Mouse (Mus musculus): ENCODE measurements around the gene Pde4c. TPM values are rescaled to one million over a fixed set of nuclear protein-coding genes. Genes with fewer than 3 reads are reported as not detected.

Pde4c gene
- polyA plus RNA-seq, 1 experiment from 2014 or later, result 0.16 TPM

GRCm38 (mm10) chr8:70792700-70793099, 69.2 kb downstream of the Pde4c start:
- H3K36me3 ChIP-seq (ENCODE audit: control insufficient read depth, insufficient read depth, low read length), result no peaks in the 10 kb centered on the region
- peak overlapping the region; percentile 54 for H3K9ac ChIP-seq (ENCODE audit: low read length)
- H3K4me3 ChIP-seq (ENCODE audit: low read depth, low read length), result peak overlapping the region; percentile 46
- no peaks in the 10 kb centered on the region for H3K9me3 ChIP-seq (ENCODE audit: control insufficient read depth, low read length)
- H3K27ac ChIP-seq (ENCODE audit: low read depth, low read length), result peak overlapping the region; percentile 79
- H3K4me2 ChIP-seq, result peak overlapping the region; percentile 77
- H3K27me3 ChIP-seq (ENCODE audit: control insufficient read depth, insufficient read depth, low read length), result peaks cover 3% of the 10 kb centered on the region
- H3K4me1 ChIP-seq (ENCODE audit: control insufficient read depth, insufficient read depth, low read length), result peaks cover 28% of the 10 kb centered on the region
- ATAC-seq (ENCODE audit: low FRiP score) (no peak; the same call in 1 of the 2 replicates), DNase-seq (ENCODE audit: low spot score, missing footprints) (no peak)
- under 1% methylated on average over 20 of the region's 20 CpGs for WGBS

- no peak overlapping the region for H3K9ac ChIP-seq (ENCODE audit: low read length)
- H3K4me3 ChIP-seq (ENCODE audit: low read depth, low read length), result no peak overlapping the region
- H3K36me3 ChIP-seq (ENCODE audit: control insufficient read depth, insufficient read depth, low read length), result no peaks in the 10 kb centered on the region
- H3K27ac ChIP-seq (ENCODE audit: low read depth, low read length), result no peak overlapping the region
- no peaks in the 10 kb centered on the region for H3K9me3 ChIP-seq (ENCODE audit: control insufficient read depth, low read length)
- WGBS, result 88% methylated on average over 2 of the region's 2 CpGs
- DNase-seq (ENCODE audit: low spot score, missing footprints), result no peak
- ATAC-seq (ENCODE audit: low FRiP score), result no peak
- H3K4me2 ChIP-seq, result no peak overlapping the region
- peaks cover 25% of the 10 kb centered on the region for H3K4me1 ChIP-seq (ENCODE audit: control insufficient read depth, insufficient read depth, low read length)
- peaks cover 18% of the 10 kb centered on the region for H3K27me3 ChIP-seq (ENCODE audit: control insufficient read depth, insufficient read depth, low read length)
Measured at GRCm38 (mm10) chr8:70794215-70794614, 70.7 kb downstream of the Pde4c start.

GRCm38 (mm10) chr8:70795370-70795769, 71.8 kb downstream of the Pde4c start:
- H3K9me3 ChIP-seq (ENCODE audit: control insufficient read depth, low read length), result no peaks in the 10 kb centered on the region
- H3K27me3 ChIP-seq (ENCODE audit: control insufficient read depth, insufficient read depth, low read length), result peaks cover 28% of the 10 kb centered on the region
- H3K4me1 ChIP-seq (ENCODE audit: control insufficient read depth, insufficient read depth, low read length), result peaks cover 25% of the 10 kb centered on the region
- H3K9ac ChIP-seq (ENCODE audit: low read length), result no peak overlapping the region
- H3K4me3 ChIP-seq (ENCODE audit: low read depth, low read length), result no peak overlapping the region
- no peak overlapping the region for H3K27ac ChIP-seq (ENCODE audit: low read depth, low read length)
- WGBS, result 80% methylated on average over 2 of the region's 2 CpGs
- no peaks in the 10 kb centered on the region for H3K36me3 ChIP-seq (ENCODE audit: control insufficient read depth, insufficient read depth, low read length)
- no peak for ATAC-seq (ENCODE audit: low FRiP score)
- DNase-seq (ENCODE audit: low spot score, missing footprints), result no peak
- no peak overlapping the region for H3K4me2 ChIP-seq

- peak; percentile 5 for ATAC-seq (ENCODE audit: low FRiP score)
- peak overlapping the region; percentile 60 for H3K9ac ChIP-seq (ENCODE audit: low read length)
- peak overlapping the region; percentile 82 for H3K4me2 ChIP-seq
Measured at GRCm38 (mm10) chr8:70796403-70797080, 73.0 kb downstream of the Pde4c start.

GRCm38 (mm10) chr8:70797081-70798070, 73.9 kb downstream of the Pde4c start:
- H3K27me3 ChIP-seq (ENCODE audit: control insufficient read depth, insufficient read depth, low read length), result peaks cover 28% of the 10 kb centered on the region
- H3K4me1 ChIP-seq (ENCODE audit: control insufficient read depth, insufficient read depth, low read length), result peaks cover 18% of the 10 kb centered on the region

More at GRCm38 (mm10) chr8:70796403-70797080, 73.0 kb downstream of the Pde4c start:
- DNase-seq (ENCODE audit: low spot score, missing footprints), result no peak
- Histone ChIP-seq H3K9me3 (ENCODE audit: control insufficient read depth, low read length) (no peaks in the 10 kb centered on the region), H3K4me1 (ENCODE audit: control insufficient read depth, insufficient read depth, low read length) (peaks cover 20% of the 10 kb centered on the region), H3K27ac (ENCODE audit: low read depth, low read length) (no peak overlapping the region), H3K36me3 (ENCODE audit: control insufficient read depth, insufficient read depth, low read length) (no peaks in the 10 kb centered on the region), H3K27me3 (ENCODE audit: control insufficient read depth, insufficient read depth, low read length) (peaks cover 28% of the 10 kb centered on the region), H3K4me3 (ENCODE audit: low read depth, low read length) (peak overlapping the region; percentile 47)
- WGBS, result under 1% methylated on average over 48 of the region's 54 CpGs

GRCm38 (mm10) chr8:70798281-70798680, 74.8 kb downstream of the Pde4c start:
- peaks cover 9% of the 10 kb centered on the region for H3K4me1 ChIP-seq (ENCODE audit: control insufficient read depth, insufficient read depth, low read length)
- no peak overlapping the region for H3K27ac ChIP-seq (ENCODE audit: low read depth, low read length)
- H3K4me3 ChIP-seq (ENCODE audit: low read depth, low read length), result peak overlapping the region; percentile 47; the same call in 1 of the 2 replicates
- ATAC-seq (ENCODE audit: low FRiP score) (no peak), DNase-seq (ENCODE audit: low spot score, missing footprints) (no peak)
- H3K4me2 ChIP-seq, result peak overlapping the region; percentile 82
- peaks cover 32% of the 10 kb centered on the region for H3K27me3 ChIP-seq (ENCODE audit: control insufficient read depth, insufficient read depth, low read length)
- no peaks in the 10 kb centered on the region for H3K9me3 ChIP-seq (ENCODE audit: control insufficient read depth, low read length)
- H3K36me3 ChIP-seq (ENCODE audit: control insufficient read depth, insufficient read depth, low read length), result no peaks in the 10 kb centered on the region
- 15% methylated on average over 15 of the region's 15 CpGs for WGBS
- no peak overlapping the region for H3K9ac ChIP-seq (ENCODE audit: low read length)

More at GRCm38 (mm10) chr8:70797081-70798070, 73.9 kb downstream of the Pde4c start:
- Histone ChIP-seq H3K4me2 (peak overlapping the region; percentile 82), H3K36me3 (ENCODE audit: control insufficient read depth, insufficient read depth, low read length) (no peaks in the 10 kb centered on the region), H3K9ac (ENCODE audit: low read length) (peak overlapping the region; percentile 60), H3K9me3 (ENCODE audit: control insufficient read depth, low read length) (no peaks in the 10 kb centered on the region), H3K27ac (ENCODE audit: low read depth, low read length) (no peak overlapping the region), H3K4me3 (ENCODE audit: low read depth, low read length) (peak overlapping the region; percentile 47)
- WGBS, result under 1% methylated on average over 56 of the region's 57 CpGs
- DNase-seq (ENCODE audit: low spot score, missing footprints) (peak; percentile 99), ATAC-seq (ENCODE audit: low FRiP score) (peak; percentile 84)

GRCm38 (mm10) chr8:70800648-70801047, 77.1 kb downstream of the Pde4c start:
- DNase-seq (ENCODE audit: low spot score, missing footprints) (no peak), ATAC-seq (ENCODE audit: low FRiP score) (no peak)
- Histone ChIP-seq H3K36me3 (ENCODE audit: control insufficient read depth, insufficient read depth, low read length) (no peaks in the 10 kb centered on the region), H3K9me3 (ENCODE audit: control insufficient read depth, low read length) (no peaks in the 10 kb centered on the region), H3K27me3 (ENCODE audit: control insufficient read depth, insufficient read depth, low read length) (peaks cover 49% of the 10 kb centered on the region), H3K4me3 (ENCODE audit: low read depth, low read length) (no peak overlapping the region), H3K4me2 (no peak overlapping the region), H3K9ac (ENCODE audit: low read length) (no peak overlapping the region), H3K27ac (ENCODE audit: low read depth, low read length) (no peak overlapping the region), H3K4me1 (ENCODE audit: control insufficient read depth, insufficient read depth, low read length) (peaks cover 15% of the 10 kb centered on the region)
- 47% methylated on average over 10 of the region's 10 CpGs for WGBS
